Mouse (Mus musculus): ENCODE measurements around the gene Cish. TPM values are rescaled to one million over a fixed set of nuclear protein-coding genes. Genes with fewer than 3 reads are reported as not detected.

Cish gene
- polyA plus RNA-seq (2014; fragmentation: Illumina TruSeq; extraction: RNeasy Lipid Tissue Mini Kit (QIAGEN cat#74804); ENCODE audit: low read depth, low replicate concordance) = 2.5 TPM

GRCm38 (mm10) chr9:107296016-107296040, at the start of gene Cish:
Gene Cish (plus strand): TSS chr9:107296026.

GRCm38 (mm10) chr9:107289211-107290076, 6.4 kb upstream of the Cish start, which contains the start of gene Mapkapk3:
Gene Mapkapk3 (minus strand): TSS chr9:107289877.

GRCm38 (mm10) chr9:107338172-107338883, 42.5 kb downstream of the Cish start, which contains the start of gene Hemk1:
Gene Hemk1 (minus strand): TSS chr9:107338350.

GRCm38 (mm10) chr9:107340267-107340859, 44.5 kb downstream of the Cish start, which contains the start of gene 6430571L13Rik:
Gene 6430571L13Rik (plus strand): TSS chr9:107340602.

Other genes with a start within 250 kb of the Cish start
- 1.9 TPM for gene Dock3, start 64.1 kb upstream of the Cish start, polyA plus RNA-seq (2014; fragmentation: Illumina TruSeq; extraction: RNeasy Lipid Tissue Mini Kit (QIAGEN cat#74804); ENCODE audit: low read depth, low replicate concordance)
- gene Mapkapk3, start 6.1 kb upstream of the Cish start, polyA plus RNA-seq (2014; fragmentation: Illumina TruSeq; extraction: RNeasy Lipid Tissue Mini Kit (QIAGEN cat#74804); ENCODE audit: low read depth, low replicate concordance) = 15.5 TPM
- 2.2 TPM for gene Hemk1, start 42.3 kb downstream of the Cish start, polyA plus RNA-seq (2014; fragmentation: Illumina TruSeq; extraction: RNeasy Lipid Tissue Mini Kit (QIAGEN cat#74804); ENCODE audit: low read depth, low replicate concordance)
- not detected for gene 6430571L13Rik, start 44.6 kb downstream of the Cish start, polyA plus RNA-seq (2014; fragmentation: Illumina TruSeq; extraction: RNeasy Lipid Tissue Mini Kit (QIAGEN cat#74804); ENCODE audit: low read depth, low replicate concordance)
- gene Cacna2d2, start 103.6 kb downstream of the Cish start, polyA plus RNA-seq (2014; fragmentation: Illumina TruSeq; extraction: RNeasy Lipid Tissue Mini Kit (QIAGEN cat#74804); ENCODE audit: low read depth, low replicate concordance) = 0.98 TPM
- not detected for gene Tmem115, start 237.9 kb downstream of the Cish start, polyA plus RNA-seq (2014; fragmentation: Illumina TruSeq; extraction: RNeasy Lipid Tissue Mini Kit (QIAGEN cat#74804); ENCODE audit: low read depth, low replicate concordance)
- gene Cyb561d2, start 246.2 kb downstream of the Cish start, polyA plus RNA-seq (2014; fragmentation: Illumina TruSeq; extraction: RNeasy Lipid Tissue Mini Kit (QIAGEN cat#74804); ENCODE audit: low read depth, low replicate concordance) = 1.6 TPM
- 2.0 TPM for gene Nprl2, start 246.2 kb downstream of the Cish start, polyA plus RNA-seq (2014; fragmentation: Illumina TruSeq; extraction: RNeasy Lipid Tissue Mini Kit (QIAGEN cat#74804); ENCODE audit: low read depth, low replicate concordance)